Mouse (Mus musculus): ENCODE measurements around the gene Calhm3. TPM values are rescaled to one million over a fixed set of nuclear protein-coding genes. Genes with fewer than 3 reads are reported as not detected.
"Not testable (repeated sequence)": the region's sequence is repeated elsewhere in the genome, so short reads cannot be mapped to it uniquely, and the experiment has no call there.

Calhm3 gene
- polyA plus RNA-seq, 1 experiment from 2014 or later = not detected

- peaks cover 15% of the 10 kb centered on the region for H3K27me3 ChIP-seq (replicated peaks)
- H3K4me3 ChIP-seq; ATAC-seq (ENCODE audit: extremely low read depth, insufficient number of reproducible peaks, low FRiP score, low TSS enrichment); H3K9ac ChIP-seq; H3K9me3 ChIP-seq; H3K27ac ChIP-seq (replicated peaks); H3K4me2 ChIP-seq: not testable (repeated sequence)
- H3K36me3 ChIP-seq = peaks cover 14% of the 10 kb centered on the region
- 25% methylated on average over 7 of the region's 7 CpGs for WGBS
- peaks cover 37% of the 10 kb centered on the region for H3K4me1 ChIP-seq
Measured at GRCm38 (mm10) chr19:47139611-47140010, 18.0 kb downstream of the Calhm3 start.

GRCm38 (mm10) chr19:47137771-47138421, 19.7 kb downstream of the Calhm3 start, which contains the start of gene Calhm2:
Gene Calhm2 (minus strand): TSS chr19:47138294.
- Histone ChIP-seq H3K4me1 (peaks cover 37% of the 10 kb centered on the region), H3K27me3 (replicated peaks) (peaks cover 15% of the 10 kb centered on the region), H3K36me3 (peaks cover 28% of the 10 kb centered on the region), H3K27ac (replicated peaks) (peak within 1 kb of the TSS; percentile 87), H3K4me3 (peak within 1 kb of the TSS; percentile 58), H3K4me2 (peak within 1 kb of the TSS; percentile 76), H3K9me3 (no peaks in the 10 kb centered on the region), H3K9ac (peak within 1 kb of the TSS; percentile 84)
- ATAC-seq (ENCODE audit: extremely low read depth, insufficient number of reproducible peaks, low FRiP score, low TSS enrichment) = no peak
- 2% methylated on average over 28 of the region's 28 CpGs for WGBS

GRCm38 (mm10) chr19:47137051-47137581, 20.4 kb downstream of the Calhm3 start:
- H3K4me2 ChIP-seq = peak overlapping the region; percentile 76
- peak; percentile 26; the same call in 1 of the 2 replicates for ATAC-seq (ENCODE audit: extremely low read depth, insufficient number of reproducible peaks, low FRiP score, low TSS enrichment)
- peak overlapping the region; percentile 87 for H3K27ac ChIP-seq (replicated peaks)
- peaks cover 15% of the 10 kb centered on the region for H3K27me3 ChIP-seq (replicated peaks)
- H3K4me1 ChIP-seq = peaks cover 37% of the 10 kb centered on the region
- no peaks in the 10 kb centered on the region for H3K9me3 ChIP-seq
- H3K4me3 ChIP-seq = peak overlapping the region; percentile 58
- H3K9ac ChIP-seq = peak overlapping the region; percentile 84
- H3K36me3 ChIP-seq = peaks cover 36% of the 10 kb centered on the region
- 11% methylated on average over 6 of the region's 6 CpGs for WGBS

GRCm38 (mm10) chr19:47136170-47136569, 21.4 kb downstream of the Calhm3 start:
- Histone ChIP-seq H3K9ac (no peak overlapping the region), H3K4me1 (peaks cover 37% of the 10 kb centered on the region), H3K4me3 (no peak overlapping the region), H3K36me3 (peaks cover 45% of the 10 kb centered on the region), H3K27me3 (replicated peaks) (peaks cover 15% of the 10 kb centered on the region), H3K9me3 (no peaks in the 10 kb centered on the region), H3K27ac (replicated peaks) (0 out of 2 replicates have a peak overlapping the region, but pooled peaks have one; percentile 87), H3K4me2 (peak overlapping the region; percentile 76)
- no peak for ATAC-seq (ENCODE audit: extremely low read depth, insufficient number of reproducible peaks, low FRiP score, low TSS enrichment)
- WGBS = 78% methylated on average over 5 of the region's 5 CpGs

- 84% methylated on average over 17 of the region's 17 CpGs for WGBS
- ATAC-seq (ENCODE audit: extremely low read depth, insufficient number of reproducible peaks, low FRiP score, low TSS enrichment) = no peak
- H3K4me1 ChIP-seq = peaks cover 37% of the 10 kb centered on the region
- no peak overlapping the region for H3K4me3 ChIP-seq
- H3K4me2 ChIP-seq = no peak overlapping the region
- H3K9me3 ChIP-seq = no peaks in the 10 kb centered on the region
- H3K27ac ChIP-seq (replicated peaks) = no peak overlapping the region
- H3K9ac ChIP-seq = no peak overlapping the region
- peaks cover 51% of the 10 kb centered on the region for H3K36me3 ChIP-seq
- peaks cover 15% of the 10 kb centered on the region for H3K27me3 ChIP-seq (replicated peaks)
Measured at GRCm38 (mm10) chr19:47135568-47135967, 22.0 kb downstream of the Calhm3 start.

- Histone ChIP-seq H3K4me3 (no peak overlapping the region), H3K4me2 (no peak overlapping the region), H3K9ac (no peak overlapping the region), H3K9me3 (no peaks in the 10 kb centered on the region), H3K27me3 (replicated peaks) (no peaks in the 10 kb centered on the region), H3K4me1 (peaks cover 24% of the 10 kb centered on the region), H3K36me3 (peaks cover 75% of the 10 kb centered on the region), H3K27ac (replicated peaks) (no peak overlapping the region)
- ATAC-seq (ENCODE audit: extremely low read depth, insufficient number of reproducible peaks, low FRiP score, low TSS enrichment) = no peak
- WGBS = 79% methylated on average over 7 of the region's 7 CpGs
Measured at GRCm38 (mm10) chr19:47133161-47133560, 24.4 kb downstream of the Calhm3 start.

- no peaks in the 10 kb centered on the region for H3K9me3 ChIP-seq
- no peaks in the 10 kb centered on the region for H3K27me3 ChIP-seq (replicated peaks)
- H3K36me3 ChIP-seq = peaks cover 96% of the 10 kb centered on the region
- H3K4me2 ChIP-seq = no peak overlapping the region
- no peak overlapping the region for H3K27ac ChIP-seq (replicated peaks)
- 93% methylated on average over 15 of the region's 15 CpGs for WGBS
- H3K4me1 ChIP-seq = peaks cover under 1% of the 10 kb centered on the region; the same call in 1 of the 2 replicates
- H3K9ac ChIP-seq = no peak overlapping the region
- no peak for ATAC-seq (ENCODE audit: extremely low read depth, insufficient number of reproducible peaks, low FRiP score, low TSS enrichment)
- H3K4me3 ChIP-seq = no peak overlapping the region
Measured at GRCm38 (mm10) chr19:47130551-47131125, 26.9 kb downstream of the Calhm3 start.

- Histone ChIP-seq H3K27me3 (replicated peaks) (no peaks in the 10 kb centered on the region), H3K9me3 (no peaks in the 10 kb centered on the region), H3K36me3 (peaks cover 96% of the 10 kb centered on the region), H3K4me1 (peaks cover 9% of the 10 kb centered on the region; the same call in 1 of the 2 replicates), H3K9ac (no peak overlapping the region), H3K4me2 (no peak overlapping the region), H3K27ac (replicated peaks) (no peak overlapping the region), H3K4me3 (no peak overlapping the region)
- no peak for ATAC-seq (ENCODE audit: extremely low read depth, insufficient number of reproducible peaks, low FRiP score, low TSS enrichment)
- 88% methylated on average over 11 of the region's 11 CpGs for WGBS
Measured at GRCm38 (mm10) chr19:47128835-47129234, 28.7 kb downstream of the Calhm3 start.

- no peak for ATAC-seq (ENCODE audit: extremely low read depth, insufficient number of reproducible peaks, low FRiP score, low TSS enrichment)
- WGBS = 91% methylated on average over 10 of the region's 10 CpGs
- peaks cover 9% of the 10 kb centered on the region; the same call in 1 of the 2 replicates for H3K4me1 ChIP-seq
- no peaks in the 10 kb centered on the region for H3K9me3 ChIP-seq
- no peak overlapping the region for H3K4me3 ChIP-seq
- no peak overlapping the region for H3K9ac ChIP-seq
- peaks cover 89% of the 10 kb centered on the region for H3K36me3 ChIP-seq
- H3K27ac ChIP-seq (replicated peaks) = no peak overlapping the region
- H3K4me2 ChIP-seq = no peak overlapping the region
- H3K27me3 ChIP-seq (replicated peaks) = no peaks in the 10 kb centered on the region
Measured at GRCm38 (mm10) chr19:47128164-47128563, 29.4 kb downstream of the Calhm3 start.

GRCm38 (mm10) chr19:47122802-47123201, 34.8 kb downstream of the Calhm3 start:
- ATAC-seq (ENCODE audit: extremely low read depth, insufficient number of reproducible peaks, low FRiP score, low TSS enrichment) = no peak
- Histone ChIP-seq H3K27ac (replicated peaks) (no peak overlapping the region), H3K4me1 (peaks cover 9% of the 10 kb centered on the region; the same call in 1 of the 2 replicates), H3K36me3 (peaks cover 81% of the 10 kb centered on the region), H3K9me3 (no peaks in the 10 kb centered on the region), H3K27me3 (replicated peaks) (no peaks in the 10 kb centered on the region), H3K9ac (no peak overlapping the region), H3K4me3 (no peak overlapping the region), H3K4me2 (no peak overlapping the region)
- 27% methylated on average over 2 of the region's 2 CpGs for WGBS

- Histone ChIP-seq H3K27ac (replicated peaks) (no peak overlapping the region), H3K27me3 (replicated peaks) (no peaks in the 10 kb centered on the region), H3K9me3 (no peaks in the 10 kb centered on the region), H3K36me3 (peaks cover 81% of the 10 kb centered on the region), H3K4me3 (no peak overlapping the region), H3K4me1 (peaks cover 18% of the 10 kb centered on the region), H3K4me2 (no peak overlapping the region), H3K9ac (no peak overlapping the region)
- ATAC-seq (ENCODE audit: extremely low read depth, insufficient number of reproducible peaks, low FRiP score, low TSS enrichment) = no peak
- 47% methylated on average over 4 of the region's 4 CpGs for WGBS
Measured at GRCm38 (mm10) chr19:47121054-47121453, 36.5 kb downstream of the Calhm3 start.
